Mouse (Mus musculus): Measurements from ENCODE around the gene Errfi1.

- TF ChIP-seq CTCF (conservative IDR thresholded peaks at IDR 0.05; ENCODE audit: low read length) (no peak), POU5F1 (IDR thresholded peaks at IDR 0.05; ENCODE audit: borderline replicate concordance, low read length) (no peak)
These were observed 45.8 kb upstream of the Errfi1 start for GRCm38 (mm10) chr4:150807727-150808470.

Measured in E14TG2a.4 (cell line).